Mouse (Mus musculus) intestine, embryonic 16.5 days (tissue): ENCODE data around the gene Lpcat1. TPM values are rescaled to one million over a fixed set of nuclear protein-coding genes. Genes with fewer than 3 reads are reported as not detected.

Source experiments
- ATAC-seq: fragments of 200-750 bp; cut with Nextera tagmentation; 2 replicates; pipeline ENCODE4 v1.8.0; 2017; ENCODE audit warnings: moderate TSS enrichment, moderate library complexity
- H3K27ac ChIP-seq: fragments of 300-500 bp; sonication (generic); 2 replicates; pipeline ENCODE4 v1.5.1; 2014; ENCODE audit warnings: mild to moderate bottlenecking, low read length
- H3K27me3 ChIP-seq: fragments of 300-500 bp; sonication (generic); replicated peaks from 2 replicates; pipeline ENCODE4 v1.6.1; 2014; ENCODE audit warnings: low read length, control low read depth, mixed read lengths; ENCODE audit not compliant: control insufficient read depth, insufficient read depth
- H3K36me3 ChIP-seq: fragments of 300-500 bp; sonication (generic); 2 replicates; pipeline ENCODE4 v1.6.1; 2014; ENCODE audit warnings: low read length, control low read depth; ENCODE audit not compliant: control insufficient read depth, insufficient read depth
- H3K4me1 ChIP-seq: fragments of 300-500 bp; sonication (generic); 2 replicates; pipeline ENCODE4 v1.6.1; 2014; ENCODE audit warnings: low read length, control low read depth, mixed read lengths; ENCODE audit not compliant: control insufficient read depth, insufficient read depth
- H3K4me2 ChIP-seq: fragments of 300-500 bp; sonication (generic); 2 replicates; pipeline ENCODE4 v1.6.1; 2014; ENCODE audit warnings: low read depth, low read length, control low read depth
- H3K4me3 ChIP-seq: fragments of 300-500 bp; sonication (generic); 2 replicates; pipeline ENCODE4 v1.5.1; 2014; ENCODE audit warnings: mild to moderate bottlenecking, low read length
- H3K9ac ChIP-seq: fragments of 300-500 bp; sonication (generic); 2 replicates; pipeline ENCODE4 v1.6.1; 2014; ENCODE audit warnings: low read depth, low read length
- H3K9me3 ChIP-seq: fragments of 300-500 bp; sonication (generic); 2 replicates; pipeline ENCODE4 v1.6.1; 2016; ENCODE audit warnings: low read length, control low read depth; ENCODE audit not compliant: control insufficient read depth
- WGBS: fragments of 180-500 bp; shearing (Covaris S2); extraction: QIAGEN DNeasy Blood & Tissue Kit; methylation state at CpG from one replicate; pipeline ENCODE4 v1.1.7; 2014; 5-methylcytosine and 5-hydroxymethylcytosine counted together
- polyA plus RNA-seq: library from polyadenylated mRNA; unstranded; fragments of >200 nt; fragmentation: Nextera tagmentation; extraction: Ambion mirVana; gene quantifications from 2 replicates; pipeline ENCODE4 v1.2.1, GENCODE M21; 2015

The Lpcat1 gene
- polyA plus RNA-seq, 1 experiment from 2014 or later = 15.5 TPM

DNA sequence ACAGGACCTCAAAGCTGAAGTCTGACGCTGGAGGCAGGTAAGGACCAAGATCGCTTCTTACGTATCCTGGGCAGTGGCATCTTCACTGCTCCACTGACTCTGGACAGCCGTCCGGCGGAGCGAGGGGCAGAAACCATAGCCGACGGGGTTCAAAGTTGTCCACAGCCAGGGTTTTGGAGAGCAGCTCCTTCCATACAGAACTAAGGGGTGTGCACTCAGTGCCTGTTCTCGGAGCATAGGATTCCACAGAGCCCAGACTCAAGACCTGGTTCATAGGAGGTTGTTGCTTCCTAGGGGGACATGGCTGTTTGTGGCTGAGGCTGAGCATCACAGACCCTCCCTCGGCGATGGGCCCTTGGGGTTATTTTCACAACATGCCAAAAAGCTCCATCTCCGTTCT is 69.8 kb downstream of the Lpcat1 start:
- Histone ChIP-seq H3K27me3 (peaks cover 26% of the 10 kb centered on the region), H3K9ac (peak overlapping the region; percentile 60), H3K36me3 (no peaks in the 10 kb centered on the region), H3K9me3 (no peaks in the 10 kb centered on the region), H3K4me3 (peak overlapping the region; percentile 53), H3K27ac (no peak overlapping the region), H3K4me2 (peak overlapping the region; percentile 85), H3K4me1 (no peaks in the 10 kb centered on the region; the same call in 1 of the 2 replicates)
- WGBS = 13% methylated on average over 13 of the region's 13 CpGs
- peak; percentile 38 for ATAC-seq

DNA sequence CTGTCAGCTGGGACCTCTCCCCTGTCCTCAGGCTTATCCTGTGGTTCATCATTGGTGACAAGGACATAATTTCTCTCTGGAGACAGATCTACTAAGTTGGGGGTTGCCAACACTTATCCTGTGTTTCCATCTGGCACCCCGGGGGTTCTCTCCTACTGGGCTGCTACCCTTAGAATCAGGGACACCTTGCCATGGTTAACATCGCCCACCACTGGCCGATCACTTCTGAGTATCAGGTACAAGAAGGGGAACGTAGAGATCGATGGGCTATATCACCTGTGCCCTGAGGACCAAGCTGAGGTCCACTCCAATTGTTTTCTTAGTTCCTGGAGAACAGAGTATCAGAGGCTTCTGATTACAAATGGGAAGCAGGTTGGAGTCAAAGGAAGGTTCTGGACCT is 97.2 kb downstream of the Lpcat1 start:
- WGBS = 92% methylated on average over 5 of the region's 5 CpGs
- no peaks in the 10 kb centered on the region for H3K27me3 ChIP-seq
- no peak for ATAC-seq

More for the DNA sequence above, 97.2 kb downstream of the Lpcat1 start:
- no peak overlapping the region for H3K27ac ChIP-seq
- no peak overlapping the region for H3K4me2 ChIP-seq
- no peaks in the 10 kb centered on the region for H3K9me3 ChIP-seq
- no peaks in the 10 kb centered on the region for H3K36me3 ChIP-seq
- no peak overlapping the region for H3K4me3 ChIP-seq
- no peak overlapping the region for H3K9ac ChIP-seq
- no peaks in the 10 kb centered on the region for H3K4me1 ChIP-seq

Other genes starting within 250 kb of the Lpcat1 start
- gene Irx4, start 206.7 kb upstream of the Lpcat1 start, polyA plus RNA-seq = 0.42 and 0.44 TPM in 2 replicates
- 152 and 158 TPM in 2 replicates for gene Mrpl36, start 138.7 kb upstream of the Lpcat1 start, polyA plus RNA-seq
- gene Ndufs6, start 138.7 kb upstream of the Lpcat1 start, polyA plus RNA-seq = 516 and 539 TPM in 2 replicates
- gene Slc6a3, start 69.5 kb downstream of the Lpcat1 start, polyA plus RNA-seq = 1.1 and 2.4 TPM in 2 replicates
- gene Clptm1l, start 136.8 kb downstream of the Lpcat1 start, polyA plus RNA-seq = 81.1 and 149 TPM in 2 replicates
- gene Tert, start 159.7 kb downstream of the Lpcat1 start, polyA plus RNA-seq = 8.0 and 9.8 TPM in 2 replicates
- gene Slc6a18, start 210.8 kb downstream of the Lpcat1 start, polyA plus RNA-seq = not detected in 2 replicates
- gene Slc6a19, start 237.7 kb downstream of the Lpcat1 start, polyA plus RNA-seq = 24.9 and 40.5 TPM in 2 replicates